Mouse (Mus musculus) bone marrow macrophage, adult 2 months (primary cell): Measurements from ENCODE around the gene C130050O18Rik. TPM values are rescaled to one million over a fixed set of nuclear protein-coding genes. Genes with fewer than 3 reads are reported as not detected.

ENCODE experiments used
- H3K27ac ChIP-seq: 2 replicates; pipeline ENCODE4 v1.5.1; 2012; ENCODE audit warnings: low read depth, low read length; ENCODE audit not compliant: insufficient read depth
- H3K4me1 ChIP-seq: 2 replicates; pipeline ENCODE4 v1.6.1; 2012; ENCODE audit warnings: low read length; ENCODE audit not compliant: control insufficient read depth, insufficient read depth
- H3K4me3 ChIP-seq: 2 replicates; pipeline ENCODE4 v1.5.1; 2012; ENCODE audit warnings: mild to moderate bottlenecking, low read length, moderate library complexity; ENCODE audit not compliant: insufficient read depth
- CTCF ChIP-seq: IDR thresholded peaks from 2 replicates; pipeline ENCODE4 v1.5.1; 2012; ENCODE audit warnings: low read depth, mild to moderate bottlenecking, low read length, moderate library complexity
- POLR2A ChIP-seq: IDR thresholded peaks from 2 replicates; pipeline ENCODE4 v1.6.1; 2012; ENCODE audit warnings: mild to moderate bottlenecking, low read depth, low read length, borderline replicate concordance
- polyA plus RNA-seq: library from polyadenylated mRNA; stranded (reverse); fragments of >200 nt; gene quantifications from 2 replicates; pipeline ENCODE4 v1.2.4, GENCODE M21; 2012; ENCODE audit not compliant: missing spikeins, insufficient read depth, insufficient read length

Gene C130050O18Rik
- polyA plus RNA-seq, 1 experiment = 13.2 TPM

DNA sequence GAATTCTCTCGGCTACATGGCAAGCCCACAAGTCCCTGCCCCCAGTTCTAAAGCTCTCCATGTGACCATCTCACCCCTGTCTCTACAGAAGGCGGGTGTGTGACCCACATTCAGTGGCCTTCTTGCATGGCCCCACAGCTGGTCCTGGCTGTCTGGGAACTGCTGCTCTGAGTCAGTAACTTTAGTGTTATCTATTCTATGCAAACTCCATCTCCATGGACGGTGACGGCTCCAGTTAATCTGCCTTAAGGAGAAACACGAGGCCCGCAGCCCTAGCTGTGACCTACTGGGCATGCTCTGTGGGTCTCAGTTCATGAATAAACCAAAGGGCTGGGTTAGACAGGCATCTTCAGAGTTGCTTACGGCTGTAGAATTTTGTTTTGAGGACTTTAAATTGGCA is 10.7 kb upstream of the C130050O18Rik start:
- TF ChIP-seq POLR2A (no peak), CTCF (no peak)
- Histone ChIP-seq H3K27ac (no peak overlapping the region), H3K4me1 (peaks cover 21% of the 10 kb centered on the region), H3K4me3 (no peak overlapping the region)

DNA sequence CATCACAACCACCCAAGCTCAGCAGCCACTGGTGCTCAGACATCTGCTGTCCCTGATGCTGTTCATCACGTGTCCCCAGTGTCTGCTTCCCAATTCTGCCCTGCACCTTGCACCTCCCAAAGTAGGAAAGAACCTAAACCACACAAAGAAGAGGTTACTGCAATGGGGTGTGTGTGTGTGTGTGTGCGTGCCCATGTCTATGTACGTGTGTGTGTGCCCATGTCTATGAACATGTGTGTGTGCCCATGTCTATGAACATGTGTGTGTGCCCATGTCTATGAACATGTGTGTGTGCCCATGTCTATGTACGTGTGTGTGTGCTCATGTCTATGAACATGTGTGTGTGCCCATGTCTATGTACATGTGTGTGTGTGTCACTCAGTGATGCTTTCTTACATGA is 9.6 kb upstream of the C130050O18Rik start:
- Histone ChIP-seq H3K4me1 (peaks cover 16% of the 10 kb centered on the region), H3K27ac (no peak overlapping the region), H3K4me3 (no peak overlapping the region)
- TF ChIP-seq POLR2A (no peak), CTCF (no peak)

GRCm38 (mm10) chr5:139397359-139397916 is 7.6 kb upstream of the C130050O18Rik start:
- no peak overlapping the region for H3K4me3 ChIP-seq
- TF ChIP-seq CTCF (no peak), POLR2A (no peak)
- peaks cover 19% of the 10 kb centered on the region for H3K4me1 ChIP-seq
- H3K27ac ChIP-seq = peak overlapping the region; percentile 12; the same call in 1 of the 2 replicates

GRCm38 (mm10) chr5:139397959-139398753 is 6.9 kb upstream of the C130050O18Rik start:
- Histone ChIP-seq H3K27ac (peak overlapping the region; percentile 12), H3K4me3 (no peak overlapping the region), H3K4me1 (peaks cover 26% of the 10 kb centered on the region)
- TF ChIP-seq POLR2A (no peak), CTCF (peak; percentile 39)

DNA sequence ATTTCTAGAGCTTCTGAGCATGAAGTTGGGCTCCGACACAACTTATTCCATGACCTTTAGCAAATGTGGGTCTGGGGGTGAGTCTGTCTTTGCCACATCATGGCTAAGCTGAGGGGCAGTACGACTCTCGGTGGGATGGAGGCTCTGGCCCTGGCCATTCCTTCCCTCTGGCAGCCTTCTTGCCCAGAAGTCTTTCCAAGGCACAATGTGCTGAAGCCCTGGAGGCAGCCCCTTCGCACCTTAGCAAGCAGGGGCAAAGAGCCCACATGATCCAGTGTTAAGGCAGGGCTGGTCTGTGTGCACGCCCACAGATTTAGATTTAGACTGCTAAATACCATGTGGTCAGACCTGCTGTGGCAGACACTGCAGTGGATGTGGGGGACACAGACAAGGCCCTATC is 6.3 kb upstream of the C130050O18Rik start:
- Histone ChIP-seq H3K4me1 (peaks cover 31% of the 10 kb centered on the region), H3K27ac (no peak overlapping the region), H3K4me3 (no peak overlapping the region)
- TF ChIP-seq POLR2A (no peak), CTCF (no peak)

DNA sequence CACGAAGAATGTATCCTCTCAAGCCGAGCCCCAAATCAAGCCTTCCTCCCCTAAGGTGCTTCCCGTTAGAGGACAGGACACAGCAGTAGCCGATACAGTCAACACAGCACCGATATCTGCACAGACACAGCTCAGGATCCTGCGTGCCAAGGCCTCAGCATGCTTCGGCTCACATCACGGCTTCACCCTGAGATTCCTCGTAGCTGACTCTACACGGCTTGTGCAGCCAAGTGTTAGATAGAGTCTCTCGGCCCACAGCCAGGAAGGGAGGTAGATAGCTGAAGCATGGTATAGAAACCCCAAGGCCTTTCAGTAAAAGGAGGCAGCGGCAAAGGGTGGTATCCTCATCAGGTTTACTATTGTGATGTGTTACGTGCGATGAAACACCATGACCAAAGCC is 5.1 kb upstream of the C130050O18Rik start:
- no peak for TF ChIP-seq POLR2A
- no peak for TF ChIP-seq CTCF
- H3K4me1 ChIP-seq = peaks cover 40% of the 10 kb centered on the region
- H3K4me3 ChIP-seq = no peak overlapping the region
- H3K27ac ChIP-seq = no peak overlapping the region

GRCm38 (mm10) chr5:139402106-139402505 is 3.0 kb upstream of the C130050O18Rik start:
- TF ChIP-seq POLR2A = no peak
- TF ChIP-seq CTCF = no peak
- H3K4me3 ChIP-seq = no peak overlapping the region
- H3K4me1 ChIP-seq = peaks cover 42% of the 10 kb centered on the region
- H3K27ac ChIP-seq = no peak overlapping the region

- H3K4me3 ChIP-seq = peak overlapping the region; percentile 63
- peaks cover 27% of the 10 kb centered on the region for H3K4me1 ChIP-seq
- peak overlapping the region; percentile 68 for H3K27ac ChIP-seq
- no peak for TF ChIP-seq CTCF
- no peak for TF ChIP-seq POLR2A
Observed at GRCm38 (mm10) chr5:139403692-139404260, 1.3 kb upstream of the C130050O18Rik start.

DNA sequence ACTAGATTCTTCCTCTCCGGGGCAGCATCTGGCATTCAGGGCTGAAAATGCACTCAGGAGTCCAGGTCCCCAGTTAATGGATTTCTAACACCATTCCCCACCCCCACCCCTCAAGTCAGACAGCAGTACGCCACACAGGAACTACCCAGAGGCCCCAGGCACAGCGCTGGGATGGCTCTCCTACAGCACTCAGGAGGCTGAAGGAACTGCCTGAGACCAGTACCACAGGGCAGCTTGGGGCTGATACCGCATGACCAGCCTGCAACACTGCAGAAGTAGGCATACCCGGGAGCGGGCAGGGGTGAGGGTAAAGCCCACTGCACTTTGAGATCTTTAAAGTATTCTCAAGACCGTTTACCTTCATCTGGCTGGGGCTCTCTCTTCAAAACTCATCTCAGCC is 398 bp downstream of the C130050O18Rik start:
- Histone ChIP-seq H3K4me1 (peaks cover 43% of the 10 kb centered on the region), H3K4me3 (peak overlapping the region; percentile 63), H3K27ac (peak overlapping the region; percentile 83)
- TF ChIP-seq POLR2A (no peak), CTCF (no peak)

DNA sequence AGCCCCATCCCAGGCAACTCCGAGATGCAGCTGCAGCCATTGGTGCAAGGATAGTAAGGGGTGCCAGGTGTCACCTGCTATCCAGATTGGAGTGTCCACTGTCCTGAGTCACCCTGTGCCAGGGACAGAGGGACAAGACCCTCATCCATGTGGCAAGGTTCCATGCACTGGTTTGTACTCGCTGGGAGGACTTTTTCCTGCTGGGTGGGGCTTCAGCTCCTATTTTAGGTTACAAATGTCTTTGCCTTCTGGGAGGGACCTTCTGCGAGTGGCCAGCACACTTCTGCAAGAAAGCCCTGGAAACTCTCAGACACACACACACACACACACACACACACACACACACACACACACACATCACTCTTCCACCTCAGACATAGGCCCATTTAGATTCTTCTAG is 873 bp downstream of the C130050O18Rik start:
- Histone ChIP-seq H3K4me3 (peak overlapping the region; percentile 63), H3K27ac (peak overlapping the region; percentile 83), H3K4me1 (peaks cover 47% of the 10 kb centered on the region)
- TF ChIP-seq POLR2A (no peak), CTCF (no peak)
